Mouse (Mus musculus) left cerebral cortex, postnatal 14 days (tissue): ENCODE measurements around the gene Klf15. TPM values are rescaled to one million over a fixed set of nuclear protein-coding genes. Genes with fewer than 3 reads are reported as not detected.

Source experiments
- DNase-seq, 2 experiments: peaks; one replicate each; pipeline ENCODE4 v3.0.0; 2021 to 2022; ENCODE audit warnings: low spot score in 2 of 2, mixed read lengths in 1 of 2
- intact Hi-C: fragments of 180-260 bp; cut with DNase I; formaldehyde crosslinking; loops from one replicate; pipeline ENCODE4 v1.15.1; 2025
- total RNA-seq, 2 experiments: library from RNA; stranded (reverse); gene quantifications; 2 replicates each; pipeline ENCODE4 v1.2.3; 2021

The Klf15 gene
- total RNA-seq, 2 experiments from 2014 or later = 18.9 to 27.7 TPM

GRCm38 (mm10) chr6:90461771-90462170 lies 605 bp upstream of the Klf15 start:
- DNase-seq = peak in 1 of 2 experiments; percentile 18
- intact Hi-C loops = loop anchor here (2.0 kb wide), 1 partner anchor 45 kb away; no protein-coding TSS in a partner anchor

- DNase-seq = peak in 1 of 2 experiments; percentile 44
- intact Hi-C loops = loop anchor here (2.0 kb wide), 1 partner anchor 44 kb away; no protein-coding TSS in a partner anchor
Measured at GRCm38 (mm10) chr6:90462841-90463227, 458 bp downstream of the Klf15 start.

DNA sequence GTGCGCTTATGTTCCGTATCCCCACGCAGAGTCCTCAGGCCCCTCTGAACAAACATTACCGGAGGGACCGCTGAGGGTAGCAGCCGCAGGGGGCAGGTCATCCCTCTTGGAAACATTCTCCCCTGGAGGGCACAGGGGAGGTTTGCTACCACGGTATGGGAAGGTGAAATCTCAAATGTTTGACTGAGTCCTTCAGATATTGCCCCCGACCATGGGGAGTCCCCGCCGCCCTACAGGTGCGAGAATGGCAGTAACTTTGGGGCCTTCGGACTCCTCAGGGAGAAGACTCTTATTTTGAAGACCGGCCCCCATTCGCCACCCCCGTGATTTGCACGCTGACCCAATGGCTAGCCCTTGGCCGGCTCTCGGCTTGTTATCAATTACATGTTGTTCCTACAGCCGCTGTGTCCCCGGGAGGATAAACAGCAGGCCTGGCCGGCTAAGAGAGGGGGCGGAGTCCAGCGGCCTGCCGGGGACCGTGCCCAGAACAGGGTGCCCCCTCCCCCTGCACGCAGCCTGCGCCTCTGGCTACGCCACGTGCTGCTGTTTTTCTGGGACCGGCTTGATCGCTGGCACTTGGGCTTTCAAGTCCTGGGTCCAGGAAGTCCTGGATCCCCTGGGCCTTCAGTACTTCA lies 969 bp downstream of the Klf15 start:
- DNase-seq = peak; percentile 80 to 93
- intact Hi-C loops = loop anchor here (2.0 kb wide), 1 partner anchor 43 kb away; no protein-coding TSS in a partner anchor

DNA sequence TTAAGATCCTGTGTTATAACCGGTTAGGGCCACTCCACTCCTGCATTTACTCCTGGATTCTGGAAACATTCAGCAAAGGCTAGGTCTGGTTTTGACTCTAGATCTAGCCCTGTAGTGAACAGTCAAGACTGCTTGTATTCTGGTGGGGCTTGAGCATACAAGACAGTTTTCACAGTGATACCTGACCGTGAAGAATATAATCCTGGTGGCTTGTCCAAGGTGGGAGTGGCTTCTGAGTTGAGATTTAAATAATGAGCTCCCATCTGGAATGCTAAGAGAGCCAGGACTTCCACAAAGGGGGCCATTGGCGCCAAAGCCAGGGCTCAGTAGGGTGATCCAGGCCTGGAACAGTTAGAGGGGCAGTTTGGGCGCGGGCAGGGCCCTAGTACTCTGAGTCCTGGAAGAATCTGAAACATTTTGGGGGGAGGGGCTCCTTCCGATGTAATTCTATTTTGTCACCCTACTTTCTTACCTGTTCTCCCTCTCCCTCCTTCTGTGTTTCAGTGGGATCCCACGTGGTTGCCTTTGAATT lies 1.6 kb downstream of the Klf15 start:
- peak in 1 of 2 experiments; percentile 9 for DNase-seq
- intact Hi-C loops = loop anchor here (2.0 kb wide), 1 partner anchor 43 kb away; no protein-coding TSS in a partner anchor

GRCm38 (mm10) chr6:90465028-90465640 lies 2.8 kb downstream of the Klf15 start:
- intact Hi-C loops = no loop called here
- DNase-seq = no peak

GRCm38 (mm10) chr6:90466079-90466478 lies 3.7 kb downstream of the Klf15 start:
- no peak for DNase-seq
- intact Hi-C loops = no loop called here

DNA sequence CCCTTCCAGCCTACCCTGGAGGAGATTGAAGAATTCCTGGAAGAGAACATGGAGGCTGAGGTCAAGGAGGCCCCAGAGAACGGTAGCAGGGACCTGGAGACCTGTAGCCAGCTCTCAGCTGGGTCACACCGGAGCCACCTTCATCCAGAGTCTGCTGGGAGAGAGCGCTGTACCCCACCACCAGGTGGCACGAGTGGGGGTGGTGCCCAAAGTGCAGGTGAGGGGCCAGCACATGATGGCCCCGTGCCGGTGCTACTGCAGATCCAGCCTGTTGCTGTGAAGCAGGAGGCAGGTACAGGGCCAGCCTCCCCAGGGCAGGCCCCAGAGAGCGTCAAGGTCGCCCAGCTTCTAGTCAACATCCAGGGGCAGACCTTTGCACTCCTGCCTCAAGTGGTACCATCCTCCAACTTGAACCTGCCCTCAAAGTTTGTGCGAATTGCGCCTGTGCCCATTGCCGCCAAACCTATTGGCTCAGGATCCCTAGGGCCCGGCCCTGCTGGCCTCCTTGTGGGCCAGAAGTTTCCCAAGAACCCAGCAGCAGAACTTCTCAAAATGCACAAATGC lies 4.6 kb downstream of the Klf15 start:
- intact Hi-C loops = no loop called here
- no peak for DNase-seq

DNA sequence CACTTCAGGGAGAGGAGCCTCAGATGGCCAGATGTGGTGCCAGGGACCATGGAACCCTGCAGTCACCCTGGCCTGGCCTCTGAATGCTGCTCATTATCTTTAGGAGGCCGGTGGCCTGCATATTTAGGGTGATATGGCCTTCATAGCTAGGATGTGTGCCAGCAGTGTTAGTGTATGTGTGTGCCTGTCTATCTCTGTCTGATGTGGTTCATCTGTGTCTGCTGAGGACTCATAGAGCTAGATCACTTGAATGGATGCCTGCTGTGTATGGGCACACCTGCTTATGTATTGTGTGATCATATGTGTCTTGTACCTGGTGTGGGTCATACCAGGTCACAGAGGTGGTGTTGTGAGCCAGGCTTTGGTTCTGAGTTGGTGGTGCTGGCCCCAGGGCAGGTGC lies 5.8 kb downstream of the Klf15 start:
- intact Hi-C loops = no loop called here
- no peak for DNase-seq

DNA sequence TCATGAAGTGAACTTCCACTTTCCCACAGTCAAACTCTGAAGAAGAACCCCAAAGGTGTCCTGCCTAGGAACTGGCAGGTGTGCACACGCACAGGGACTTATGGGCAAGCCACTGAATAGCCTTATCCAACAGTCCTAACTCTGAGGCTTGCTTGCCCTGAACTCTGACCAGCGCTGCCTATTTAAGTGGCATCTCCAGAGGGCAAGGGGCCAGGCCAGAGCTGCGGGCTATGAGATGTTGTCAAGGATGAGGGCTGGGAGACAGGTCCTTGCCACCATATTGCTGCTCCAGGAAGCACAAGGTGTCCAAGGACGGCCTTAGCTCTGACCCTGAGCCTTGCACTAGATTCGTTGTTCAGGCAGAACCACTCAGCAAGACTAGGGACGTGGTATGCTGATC lies 6.7 kb downstream of the Klf15 start:
- DNase-seq = no peak
- intact Hi-C loops = no loop called here

- intact Hi-C loops = no loop called here
- DNase-seq = no peak
Measured at GRCm38 (mm10) chr6:90470255-90470654, 7.9 kb downstream of the Klf15 start.

- DNase-seq = peak; percentile 62 to 81
- intact Hi-C loops = no loop called here
Measured at GRCm38 (mm10) chr6:90470947-90471541, 8.7 kb downstream of the Klf15 start.

GRCm38 (mm10) chr6:90472079-90472478 lies 9.7 kb downstream of the Klf15 start:
- DNase-seq = no peak

DNA sequence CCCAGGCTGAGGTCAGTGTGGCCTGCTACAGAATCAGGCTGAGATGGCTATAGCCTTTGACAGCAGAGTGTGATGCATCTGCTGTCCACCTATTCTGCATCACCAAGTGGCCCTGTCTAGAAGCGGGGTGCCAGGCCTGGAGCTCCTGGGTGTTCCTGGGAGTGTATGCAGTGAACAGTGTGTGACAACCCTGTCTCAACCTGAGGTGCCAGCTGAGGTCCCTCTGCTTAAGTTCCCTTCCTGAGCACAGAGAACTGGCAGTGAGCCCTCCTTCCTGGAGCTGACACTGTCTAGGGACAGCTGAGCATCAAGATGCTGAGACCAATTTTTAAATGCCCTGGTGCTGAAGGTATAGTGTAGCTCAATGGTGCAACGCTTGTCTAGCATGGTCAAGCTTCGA lies 10.3 kb downstream of the Klf15 start:
- DNase-seq = no peak
- intact Hi-C loops = no loop called here

More at GRCm38 (mm10) chr6:90472079-90472478, 9.7 kb downstream of the Klf15 start:
- intact Hi-C loops = no loop called here

DNA sequence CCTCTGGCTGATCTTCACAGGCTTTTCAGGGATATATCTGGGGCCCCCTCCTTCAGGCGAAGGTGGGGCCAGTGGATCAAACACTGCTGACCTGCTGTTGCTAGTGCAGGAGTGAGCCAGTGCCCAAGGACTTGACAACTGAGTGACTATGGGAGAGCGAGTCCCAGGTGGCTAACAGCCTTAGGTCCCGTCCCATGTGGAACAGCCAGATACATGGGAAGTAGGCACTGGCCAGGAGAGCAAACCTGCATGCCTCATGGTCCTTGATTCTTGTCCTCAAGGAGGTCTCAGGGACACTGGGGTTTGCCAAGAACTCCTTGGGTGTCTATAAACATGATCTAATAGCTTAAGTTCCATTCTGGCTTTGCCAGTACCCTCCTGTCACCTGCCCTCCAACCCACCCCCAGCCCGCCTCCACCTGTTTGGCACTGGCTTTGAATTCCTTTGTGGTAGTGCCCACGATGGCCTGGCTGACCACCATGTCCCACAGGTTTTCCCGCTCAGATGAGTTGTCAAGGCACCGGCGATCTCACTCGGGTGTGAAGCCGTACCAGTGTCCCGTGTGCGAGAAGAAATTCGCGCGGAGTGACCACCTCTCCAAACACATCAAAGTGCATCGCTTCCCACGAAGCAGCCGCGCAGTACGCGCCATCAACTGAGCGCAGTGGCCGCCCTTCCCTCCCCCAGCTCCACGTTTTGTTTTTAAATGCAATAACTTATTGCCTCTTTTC lies 11.4 kb downstream of the Klf15 start:
- DNase-seq = no peak
- intact Hi-C loops = no loop called here

GRCm38 (mm10) chr6:90474361-90474750 lies 12.0 kb downstream of the Klf15 start:
- intact Hi-C loops = no loop called here

GRCm38 (mm10) chr6:90475176-90475853 lies 12.9 kb downstream of the Klf15 start:
- intact Hi-C loops = no loop called here
- DNase-seq = no peak

More at GRCm38 (mm10) chr6:90474361-90474750, 12.0 kb downstream of the Klf15 start:
- no peak for DNase-seq

DNA sequence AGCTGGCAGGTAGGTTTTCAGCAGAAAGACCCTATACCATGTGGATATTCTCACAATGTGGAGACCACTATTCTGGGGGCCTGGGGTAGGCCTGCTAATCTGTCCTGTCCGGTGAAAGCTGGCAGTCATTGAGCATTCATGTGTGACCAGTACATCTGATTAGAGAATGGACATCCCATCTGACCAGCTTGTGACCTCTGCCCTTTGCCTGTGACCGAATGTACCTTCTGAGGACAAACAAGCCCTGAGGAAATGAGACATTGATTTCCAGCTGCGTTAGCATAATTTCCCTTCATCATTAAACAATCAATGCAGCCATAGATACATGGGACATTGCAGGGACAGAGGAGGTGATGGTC lies 13.5 kb downstream of the Klf15 start:
- DNase-seq = no peak
- intact Hi-C loops = no loop called here

- DNase-seq = peak; percentile 52 to 82
- intact Hi-C loops = no loop called here
Measured at GRCm38 (mm10) chr6:90476941-90477518, 14.7 kb downstream of the Klf15 start.

DNA sequence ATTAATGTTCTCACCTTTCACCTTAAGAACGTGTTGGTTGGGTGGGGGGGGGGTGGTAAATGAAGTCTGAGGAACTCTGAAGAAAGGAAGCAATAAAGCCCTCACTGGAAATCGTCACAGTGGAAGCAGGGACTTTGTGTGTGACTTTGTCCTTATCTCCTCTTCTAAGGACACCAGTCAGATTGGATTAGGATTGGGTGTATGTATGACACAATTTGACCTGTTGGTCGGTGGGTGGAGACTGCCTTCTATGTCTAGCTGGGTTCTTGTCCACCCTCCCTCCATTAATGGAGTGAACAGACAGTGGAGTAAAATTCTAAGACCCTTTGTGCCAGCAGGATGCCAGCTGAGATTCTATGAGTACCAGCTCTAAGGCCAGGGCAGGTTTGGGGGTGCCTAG lies 21.9 kb downstream of the Klf15 start:
- intact Hi-C loops = no loop called here
- no peak for DNase-seq
